Mouse (Mus musculus) hindbrain, embryonic 11.5 days (tissue): ENCODE results near the gene Dennd1a. TPM values are rescaled to one million over a fixed set of nuclear protein-coding genes. Genes with fewer than 3 reads are reported as not detected.
A peak's percentile ranks its signal among the peaks of the same experiment; 100 is the strongest.

Experiments used
- ATAC-seq: fragments of 200-750 bp; cut with Nextera tagmentation; 2 replicates; pipeline ENCODE4 v1.8.0; 2017; ENCODE audit warnings: mild to moderate bottlenecking, moderate TSS enrichment, moderate library complexity; ENCODE audit not compliant: low FRiP score
- DNase-seq: peaks from one replicate; pipeline ENCODE4 v3.0.0-alpha.2; 2015; ENCODE audit warnings: low spot score
- H3K27ac ChIP-seq: fragments of 300-500 bp; sonication (generic); 2 replicates; pipeline ENCODE4 v1.5.1; 2014; ENCODE audit warnings: mild to moderate bottlenecking, low read depth, low read length
- H3K27me3 ChIP-seq: fragments of 300-500 bp; sonication (generic); 2 replicates; pipeline ENCODE4 v1.6.1; 2014; ENCODE audit warnings: mild to moderate bottlenecking, low read length, moderate library complexity, mixed read lengths; ENCODE audit not compliant: control insufficient read depth, insufficient read depth
- H3K36me3 ChIP-seq: fragments of 300-500 bp; sonication (generic); 2 replicates; pipeline ENCODE4 v1.6.1; 2014; ENCODE audit warnings: mild to moderate bottlenecking, low read length, moderate library complexity, mixed read lengths; ENCODE audit not compliant: control insufficient read depth, insufficient read depth
- H3K4me1 ChIP-seq: fragments of 300-500 bp; sonication (generic); replicated peaks from 2 replicates; pipeline ENCODE4 v1.6.1; 2014; ENCODE audit warnings: low read length, mixed read lengths; ENCODE audit not compliant: control insufficient read depth, insufficient read depth
- H3K4me2 ChIP-seq: fragments of 300-500 bp; sonication (generic); replicated peaks from 2 replicates; pipeline ENCODE4 v1.6.1; 2014; ENCODE audit warnings: mild to moderate bottlenecking, low read depth, low read length
- H3K4me3 ChIP-seq: fragments of 300-500 bp; sonication (generic); 2 replicates; pipeline ENCODE4 v1.5.1; 2014; ENCODE audit warnings: low read depth, low read length
- H3K9ac ChIP-seq: fragments of 300-500 bp; sonication (generic); 2 replicates; pipeline ENCODE4 v1.6.1; 2014; ENCODE audit warnings: low read depth, low read length
- H3K9me3 ChIP-seq: fragments of 300-500 bp; sonication (generic); 2 replicates; pipeline ENCODE4 v1.6.1; 2016; ENCODE audit warnings: low read length; ENCODE audit not compliant: control insufficient read depth
- WGBS: fragments of 180-500 bp; shearing (Covaris S2); extraction: QIAGEN DNeasy Blood & Tissue Kit; methylation state at CpG from one replicate; pipeline ENCODE4 v1.1.7; 2014; 5-methylcytosine and 5-hydroxymethylcytosine counted together
- polyA plus RNA-seq: library from polyadenylated mRNA; unstranded; fragments of >200 nt; fragmentation: Nextera tagmentation; extraction: Ambion mirVana; gene quantifications from 2 replicates; pipeline ENCODE4 v1.2.1, GENCODE M21; 2014

The Dennd1a gene
- polyA plus RNA-seq, 1 experiment from 2014 or later, result 11.3 TPM

- 100% methylated on average over 1 of the region's 1 CpGs for WGBS
- no peaks in the 10 kb centered on the region for H3K36me3 ChIP-seq
- H3K4me1 ChIP-seq, result peaks cover 4% of the 10 kb centered on the region; the same call in 1 of the 2 replicates
- ATAC-seq (no peak), DNase-seq (no peak)
- no peaks in the 10 kb centered on the region for H3K9me3 ChIP-seq
- no peak overlapping the region for H3K9ac ChIP-seq
- no peak overlapping the region for H3K4me3 ChIP-seq
- no peaks in the 10 kb centered on the region for H3K27me3 ChIP-seq
- no peak overlapping the region for H3K27ac ChIP-seq
- no peak overlapping the region for H3K4me2 ChIP-seq
These were observed 354.9 kb downstream of the Dennd1a start for GRCm38 (mm10) chr2:37932240-37932639.

GRCm38 (mm10) chr2:37931018-37931930 is 355.9 kb downstream of the Dennd1a start:
- DNase-seq, result peak; percentile 66
- no peaks in the 10 kb centered on the region for H3K9me3 ChIP-seq
- no peak overlapping the region for H3K4me2 ChIP-seq
- no peaks in the 10 kb centered on the region for H3K36me3 ChIP-seq
- H3K4me3 ChIP-seq, result no peak overlapping the region
- H3K27ac ChIP-seq, result no peak overlapping the region
- no peak overlapping the region for H3K9ac ChIP-seq
- peak; percentile 85 for ATAC-seq
- 49% methylated on average over 5 of the region's 5 CpGs for WGBS
- H3K4me1 ChIP-seq, result peaks cover 4% of the 10 kb centered on the region; the same call in 1 of the 2 replicates
- no peaks in the 10 kb centered on the region for H3K27me3 ChIP-seq

GRCm38 (mm10) chr2:37926133-37926503 is 361.1 kb downstream of the Dennd1a start:
- Histone ChIP-seq H3K4me1 (no peaks in the 10 kb centered on the region), H3K27ac (no peak overlapping the region), H3K9me3 (no peaks in the 10 kb centered on the region), H3K36me3 (no peaks in the 10 kb centered on the region), H3K4me3 (no peak overlapping the region), H3K4me2 (no peak overlapping the region), H3K27me3 (no peaks in the 10 kb centered on the region), H3K9ac (no peak overlapping the region)
- ATAC-seq (no peak), DNase-seq (no peak)
- WGBS, result 76% methylated on average over 5 of the region's 5 CpGs

GRCm38 (mm10) chr2:37925413-37926132 is 361.6 kb downstream of the Dennd1a start:
- H3K9ac ChIP-seq, result no peak overlapping the region
- ATAC-seq (peak; percentile 79), DNase-seq (peak; percentile 64)
- H3K27ac ChIP-seq, result no peak overlapping the region
- H3K4me3 ChIP-seq, result no peak overlapping the region
- H3K9me3 ChIP-seq, result no peaks in the 10 kb centered on the region
- no peaks in the 10 kb centered on the region for H3K27me3 ChIP-seq
- no peak overlapping the region for H3K4me2 ChIP-seq
- whole genome bisulfite sequencing, result 12% methylated on average over 6 of the region's 6 CpGs
- no peaks in the 10 kb centered on the region for H3K36me3 ChIP-seq
- H3K4me1 ChIP-seq, result no peaks in the 10 kb centered on the region

- Histone ChIP-seq H3K4me1 (no peaks in the 10 kb centered on the region), H3K27ac (no peak overlapping the region), H3K9ac (no peak overlapping the region), H3K9me3 (no peaks in the 10 kb centered on the region), H3K27me3 (no peaks in the 10 kb centered on the region), H3K4me2 (no peak overlapping the region), H3K36me3 (no peaks in the 10 kb centered on the region), H3K4me3 (no peak overlapping the region)
- DNase-seq (no peak), ATAC-seq (no peak)
- 44% methylated on average over 5 of the region's 5 CpGs for WGBS
These were observed 378.3 kb downstream of the Dennd1a start for GRCm38 (mm10) chr2:37908721-37909506.

- no peak overlapping the region for H3K9ac ChIP-seq
- 67% methylated on average over 3 of the region's 3 CpGs for WGBS
- no peaks in the 10 kb centered on the region for H3K9me3 ChIP-seq
- H3K27me3 ChIP-seq, result no peaks in the 10 kb centered on the region
- H3K27ac ChIP-seq, result no peak overlapping the region
- DNase-seq (no peak), ATAC-seq (no peak)
- H3K4me2 ChIP-seq, result no peak overlapping the region
- no peaks in the 10 kb centered on the region for H3K4me1 ChIP-seq
- H3K4me3 ChIP-seq, result no peak overlapping the region
- no peaks in the 10 kb centered on the region for H3K36me3 ChIP-seq
These were observed 378.9 kb downstream of the Dennd1a start for GRCm38 (mm10) chr2:37908296-37908695.

GRCm38 (mm10) chr2:37906261-37906660 is 380.9 kb downstream of the Dennd1a start:
- no peak for DNase-seq
- 78% methylated on average over 2 of the region's 2 CpGs for WGBS

GRCm38 (mm10) chr2:37903286-37903685 is 383.9 kb downstream of the Dennd1a start:
- no peaks in the 10 kb centered on the region for H3K27me3 ChIP-seq
- no peak for ATAC-seq
- H3K36me3 ChIP-seq, result no peaks in the 10 kb centered on the region
- no peak overlapping the region for H3K27ac ChIP-seq
- no peak overlapping the region for H3K4me3 ChIP-seq
- no peak overlapping the region for H3K9ac ChIP-seq
- no peak overlapping the region for H3K4me2 ChIP-seq
- H3K4me1 ChIP-seq, result no peaks in the 10 kb centered on the region
- H3K9me3 ChIP-seq, result no peaks in the 10 kb centered on the region
- WGBS, result 76% methylated on average over 8 of the region's 8 CpGs
- no peak for DNase-seq

More at GRCm38 (mm10) chr2:37906261-37906660, 380.9 kb downstream of the Dennd1a start:
- Histone ChIP-seq H3K9me3 (no peaks in the 10 kb centered on the region), H3K36me3 (no peaks in the 10 kb centered on the region), H3K9ac (no peak overlapping the region), H3K4me1 (no peaks in the 10 kb centered on the region), H3K4me3 (no peak overlapping the region), H3K27me3 (no peaks in the 10 kb centered on the region), H3K27ac (no peak overlapping the region), H3K4me2 (no peak overlapping the region)
- ATAC-seq, result no peak
